Mouse (Mus musculus): ENCODE data around the gene Psmd12. TPM values are rescaled to one million over a fixed set of nuclear protein-coding genes. Genes with fewer than 3 reads are reported as not detected.

The Psmd12 gene
- 118 TPM for polyA plus RNA-seq (2021)

GRCm38 (mm10) chr11:107479053-107479861, at the start of gene Psmd12:
TSS of gene Psmd12 (plus strand) at chr11:107479484.
- in situ Hi-C loops (cut with MboI; ENCODE audit: low pct_unique_long_range_greater_than_20kb) = no loop called here
- ChIA-PET POLR2A (no interaction called here), CTCF (no interaction called here)
- TF ChIP-seq CTCF (IDR thresholded peaks at IDR 0.05) = no peak
- DNase-seq (ENCODE audit: low read depth, low spot score) = no peak
- ATAC-seq = peak; percentile 87
- H3K27me3 ChIP-seq = no peaks in the 10 kb centered on the region

GRCm38 (mm10) chr11:107431197-107431965, 47.9 kb upstream of the Psmd12 start:
- in situ Hi-C loops (cut with MboI; ENCODE audit: low pct_unique_long_range_greater_than_20kb) = no loop called here
- ChIA-PET POLR2A (no interaction called here), CTCF (no interaction called here)
- DNase-seq (ENCODE audit: low read depth, low spot score) = no peak
- TF ChIP-seq CTCF (IDR thresholded peaks at IDR 0.05) = no peak
- ATAC-seq = peak; percentile 51
- H3K27me3 ChIP-seq = no peaks in the 10 kb centered on the region

DNA sequence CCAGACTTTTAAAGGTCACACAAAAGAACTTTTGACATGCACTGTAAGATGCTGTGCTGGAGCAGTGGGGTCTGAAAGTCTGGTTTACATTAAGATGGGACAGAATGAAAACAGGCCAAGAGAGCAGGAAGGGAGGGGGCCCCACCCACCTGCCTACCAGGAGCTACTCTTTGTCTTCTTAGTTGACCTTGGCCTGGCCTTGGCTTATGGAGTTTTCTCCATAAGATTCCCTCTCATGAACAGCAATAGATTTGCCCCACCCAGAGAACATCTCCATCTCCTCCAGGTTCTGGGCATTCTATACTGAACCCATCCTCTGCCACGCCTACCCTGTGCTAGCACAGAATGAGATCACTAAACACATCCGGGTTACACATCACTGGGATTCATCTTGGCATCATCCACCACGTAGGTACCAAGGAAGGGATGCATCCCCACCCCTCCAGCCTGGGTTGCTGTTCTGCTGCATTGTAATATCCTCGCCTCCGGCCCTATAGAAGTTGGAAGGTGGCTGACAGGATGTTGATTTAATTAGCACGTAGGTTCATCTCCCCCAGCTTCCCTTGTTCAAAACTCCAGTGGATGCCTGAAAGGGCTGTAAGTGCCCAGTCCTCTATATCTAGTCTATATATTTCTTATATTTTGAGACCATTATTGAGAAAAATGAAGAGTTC, 43.4 kb upstream of the Psmd12 start:
- in situ Hi-C loops (cut with MboI; ENCODE audit: low pct_unique_long_range_greater_than_20kb) = no loop called here
- ChIA-PET POLR2A (no interaction called here), CTCF (interaction anchor here (1.4 kb wide), 1 partner anchor 21 kb away, joined by 4 read pairs; no protein-coding TSS in a partner anchor)
- H3K27me3 ChIP-seq = no peaks in the 10 kb centered on the region
- ATAC-seq (no peak), DNase-seq (ENCODE audit: low read depth, low spot score) (no peak)
- TF ChIP-seq CTCF (IDR thresholded peaks at IDR 0.05) = no peak

GRCm38 (mm10) chr11:107437723-107438122, 41.6 kb upstream of the Psmd12 start:
- ChIA-PET CTCF (interaction anchor here (0.7 to 1.5 kb wide), 3 partner anchors 11 to 187 kb away, joined by 3 read pairs; no protein-coding TSS in a partner anchor), POLR2A (no interaction called here)
- in situ Hi-C loops (cut with MboI; ENCODE audit: low pct_unique_long_range_greater_than_20kb) = no loop called here
- TF ChIP-seq CTCF (IDR thresholded peaks at IDR 0.05) = no peak
- DNase-seq (ENCODE audit: low read depth, low spot score) (no peak), ATAC-seq (no peak)
- H3K27me3 ChIP-seq = no peaks in the 10 kb centered on the region

DNA sequence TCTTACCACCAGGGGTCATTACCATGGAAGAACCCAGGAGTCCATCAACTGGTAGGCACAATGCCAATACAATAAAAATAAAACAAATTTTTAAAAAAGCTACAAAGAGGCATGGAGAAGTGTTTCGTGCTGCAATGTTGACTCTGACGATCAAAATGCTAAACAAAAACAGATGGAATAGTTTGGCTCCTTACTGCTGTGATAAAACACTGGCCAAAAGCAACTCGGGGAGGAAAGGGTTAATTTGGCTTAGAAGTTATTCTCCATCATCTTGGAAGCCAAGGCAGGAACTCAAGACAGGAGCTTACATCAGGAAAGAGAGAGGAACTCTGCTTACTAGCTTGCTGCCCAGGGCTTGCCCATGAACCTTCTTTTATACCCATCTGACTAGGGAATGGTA, 41.1 kb upstream of the Psmd12 start:
- in situ Hi-C loops (cut with MboI; ENCODE audit: low pct_unique_long_range_greater_than_20kb) = no loop called here

GRCm38 (mm10) chr11:107441050-107441449, 38.2 kb upstream of the Psmd12 start:
- DNase-seq (ENCODE audit: low read depth, low spot score) = no peak
- no peaks in the 10 kb centered on the region for H3K27me3 ChIP-seq
- ATAC-seq = no peak
- POLR2A ChIA-PET = interaction anchor here (0.9 kb wide), 1 partner anchor 9 kb away, joined by 3 read pairs; no protein-coding TSS in a partner anchor
- no peak for TF ChIP-seq CTCF (IDR thresholded peaks at IDR 0.05)
- in situ Hi-C loops (cut with MboI; ENCODE audit: low pct_unique_long_range_greater_than_20kb) = no loop called here
- CTCF ChIA-PET = interaction anchor here (1.8 kb wide), 1 partner anchor 36 kb away, joined by 4 read pairs; no protein-coding TSS in a partner anchor

More for the DNA sequence above, 41.1 kb upstream of the Psmd12 start:
- CTCF ChIA-PET = interaction anchor here (0.9 to 1.5 kb wide), 2 partner anchors 29 to 53 kb away, joined by 3 read pairs; no protein-coding TSS in a partner anchor
- ATAC-seq (no peak), DNase-seq (ENCODE audit: low read depth, low spot score) (no peak)
- POLR2A ChIA-PET = no interaction called here
- H3K27me3 ChIP-seq = no peaks in the 10 kb centered on the region
- TF ChIP-seq CTCF (IDR thresholded peaks at IDR 0.05) = no peak

DNA sequence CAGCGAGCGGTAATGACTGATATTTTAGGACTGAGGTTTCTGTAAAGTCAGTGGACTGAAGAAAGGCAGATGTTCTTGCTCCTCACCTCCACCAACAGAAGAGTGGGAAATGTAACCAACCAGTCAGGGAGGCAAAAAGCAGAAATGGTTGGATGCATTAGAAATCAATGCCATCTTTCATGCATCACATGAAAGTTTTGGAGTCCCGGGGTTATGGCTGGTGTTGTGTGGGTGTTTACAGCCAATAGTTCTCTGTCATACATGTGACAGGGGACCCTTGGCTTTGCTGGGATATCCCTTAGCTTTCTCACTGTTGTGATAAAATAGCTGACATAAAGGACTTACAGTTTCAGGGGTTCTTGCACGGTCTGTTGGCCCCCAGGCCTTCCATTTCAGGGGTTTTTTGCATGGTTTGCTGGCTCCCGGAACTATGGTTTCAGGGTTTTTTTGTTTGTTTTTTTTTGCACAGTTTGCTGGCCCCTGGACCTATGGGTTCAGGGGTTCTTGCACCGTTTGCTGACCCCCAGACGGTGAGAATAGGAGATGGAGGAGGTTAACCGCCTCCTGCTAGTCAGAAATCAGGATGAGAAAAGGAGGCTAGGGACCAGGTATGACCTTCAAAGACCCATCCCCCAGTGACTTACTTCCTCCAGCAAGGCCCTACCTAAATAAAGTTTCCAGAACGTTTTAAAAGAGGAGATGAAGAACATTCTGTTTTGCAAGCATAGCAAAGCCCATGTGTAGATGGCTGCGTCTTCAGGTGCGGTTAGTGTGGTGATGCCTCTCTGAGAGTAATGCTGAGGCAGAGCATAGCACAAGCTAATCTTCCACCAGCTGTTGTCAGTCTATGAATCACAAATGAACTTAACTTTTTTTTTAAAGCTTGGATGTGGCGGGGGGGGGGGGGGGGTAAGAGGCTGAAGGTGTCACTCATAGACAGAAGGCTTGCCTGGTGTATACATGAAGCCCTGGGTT, 35.9 kb upstream of the Psmd12 start:
- TF ChIP-seq CTCF (IDR thresholded peaks at IDR 0.05) = no peak
- no peaks in the 10 kb centered on the region for H3K27me3 ChIP-seq
- ATAC-seq (no peak), DNase-seq (ENCODE audit: low read depth, low spot score) (no peak)
- ChIA-PET POLR2A (no interaction called here), CTCF (no interaction called here)
- in situ Hi-C loops (cut with MboI; ENCODE audit: low pct_unique_long_range_greater_than_20kb) = no loop called here

DNA sequence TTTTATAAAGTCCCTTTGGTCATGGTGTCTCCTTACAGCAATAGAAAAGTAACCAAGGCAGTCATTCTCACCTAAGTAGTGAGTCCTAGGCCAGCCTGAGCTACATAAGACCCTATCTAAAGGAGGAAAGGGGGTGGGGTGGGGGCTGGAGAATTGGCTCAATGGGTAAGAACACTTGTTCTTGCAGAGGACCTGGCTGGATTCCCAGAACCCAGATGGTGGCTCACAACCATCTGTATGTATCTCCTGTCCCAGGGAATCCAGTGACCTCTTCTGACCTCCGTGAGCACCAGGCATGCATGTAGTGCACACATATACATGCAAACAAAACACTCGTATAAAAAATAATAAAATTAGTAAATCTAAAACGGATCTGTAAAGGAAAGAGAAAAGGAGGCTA, 33.6 kb upstream of the Psmd12 start:
- in situ Hi-C loops (cut with MboI; ENCODE audit: low pct_unique_long_range_greater_than_20kb) = no loop called here
- ChIA-PET CTCF (no interaction called here), POLR2A (no interaction called here)
- ATAC-seq (no peak), DNase-seq (ENCODE audit: low read depth, low spot score) (no peak)
- no peak for TF ChIP-seq CTCF (IDR thresholded peaks at IDR 0.05)
- no peaks in the 10 kb centered on the region for H3K27me3 ChIP-seq

- ATAC-seq (no peak), DNase-seq (ENCODE audit: low read depth, low spot score) (no peak)
- ChIA-PET POLR2A (no interaction called here), CTCF (no interaction called here)
- in situ Hi-C loops (cut with MboI; ENCODE audit: low pct_unique_long_range_greater_than_20kb) = no loop called here
- no peaks in the 10 kb centered on the region for H3K27me3 ChIP-seq
- no peak for TF ChIP-seq CTCF (IDR thresholded peaks at IDR 0.05)
Observed at GRCm38 (mm10) chr11:107446650-107447049, 32.6 kb upstream of the Psmd12 start.

DNA sequence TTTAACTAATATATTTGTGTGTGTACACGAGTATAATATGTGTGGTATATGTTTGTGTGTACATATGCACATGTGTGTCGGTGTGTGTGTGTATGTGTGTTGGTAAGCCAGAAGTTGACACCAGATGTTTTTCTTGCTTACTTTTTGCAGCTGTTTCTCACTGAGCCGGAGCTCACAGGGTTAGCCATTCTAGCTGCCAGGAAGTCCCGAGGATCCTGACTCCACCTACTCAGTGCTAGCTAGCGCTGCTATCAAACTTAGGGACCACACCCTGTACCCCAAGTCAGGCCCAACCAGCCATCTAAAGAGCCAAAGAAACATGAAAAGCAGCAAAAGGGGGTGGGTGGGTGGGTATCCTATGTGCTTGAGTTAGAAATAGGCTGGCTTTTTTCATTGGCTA, 31.9 kb upstream of the Psmd12 start:
- CTCF ChIA-PET = no interaction called here
- POLR2A ChIA-PET = no interaction called here
- no peaks in the 10 kb centered on the region for H3K27me3 ChIP-seq
- ATAC-seq (no peak), DNase-seq (ENCODE audit: low read depth, low spot score) (no peak)
- in situ Hi-C loops (cut with MboI; ENCODE audit: low pct_unique_long_range_greater_than_20kb) = no loop called here
- TF ChIP-seq CTCF (IDR thresholded peaks at IDR 0.05) = no peak
